Mouse (Mus musculus) MEL (cell line): ENCODE measurements around the gene Ppp1cc. TPM values are rescaled to one million over a fixed set of nuclear protein-coding genes. Genes with fewer than 3 reads are reported as not detected.

Experiments used
- DNase-seq: peaks from one replicate; pipeline ENCODE4 v3.0.0; 2011; ENCODE audit warnings: low read depth, low spot score
- H3K27ac ChIP-seq: 2 replicates; pipeline ENCODE4 v1.5.1; 2012; ENCODE audit warnings: low read depth, mild to moderate bottlenecking, control low read depth, low read length, moderate library complexity; ENCODE audit not compliant: control insufficient read depth
- H3K27me3 ChIP-seq, 2 experiments: fragments of 150-350 bp in 1 of 2; sonication (generic) in 1 of 2; 2 replicates each; pipeline ENCODE4 v1.6.1; 2012; ENCODE audit warnings: low read length in 2 of 2, mild to moderate bottlenecking in 2 of 2, improper control_type of control experiment in 1 of 2, moderate library complexity in 1 of 2; ENCODE audit not compliant: insufficient read depth in 2 of 2, control insufficient read depth in 1 of 2
- H3K36me3 ChIP-seq, 2 experiments: 2 replicates each; pipeline ENCODE4 v1.6.1; 2012 to 2014; ENCODE audit warnings: low read length in 2 of 2, improper control_type of control experiment in 1 of 2, inconsistent platforms in 1 of 2, mild to moderate bottlenecking in 1 of 2; ENCODE audit not compliant: insufficient read depth in 2 of 2, control insufficient read depth in 1 of 2
- H3K4me1 ChIP-seq, 2 experiments: fragments of 150-350 bp in 1 of 2; sonication (generic) in 1 of 2; 2 replicates each; pipeline ENCODE4 v1.6.1; 2012; ENCODE audit warnings: low read length in 2 of 2, improper control_type of control experiment in 1 of 2, mild to moderate bottlenecking in 1 of 2; ENCODE audit not compliant: insufficient read depth in 2 of 2, control insufficient read depth in 1 of 2
- H3K4me3 ChIP-seq, 2 experiments: fragments of 150-350 bp in 1 of 2; sonication (generic) in 1 of 2; 2 replicates each; pipeline ENCODE4 v1.5.1; 2012; ENCODE audit warnings: low read depth in 2 of 2, low read length in 2 of 2, mild to moderate bottlenecking in 2 of 2, moderate library complexity in 2 of 2, control low read depth in 1 of 2, improper control_type of control experiment in 1 of 2; ENCODE audit not compliant: control insufficient read depth in 1 of 2, insufficient read depth in 1 of 2
- H3K79me2 ChIP-seq: 2 replicates; pipeline ENCODE4 v1.6.1; 2012; ENCODE audit warnings: mild to moderate bottlenecking, low read length, moderate library complexity; ENCODE audit not compliant: control insufficient read depth, poor library complexity, insufficient read depth
- H3K9ac ChIP-seq: 2 replicates; pipeline ENCODE4 v1.6.1; 2012; ENCODE audit warnings: low read depth, mild to moderate bottlenecking, control low read depth, low read length, moderate library complexity; ENCODE audit not compliant: control insufficient read depth, poor library complexity, severe bottlenecking
- H3K9me3 ChIP-seq: fragments of 150-350 bp; sonication (generic); replicated peaks from 2 replicates; pipeline ENCODE4 v1.6.1; 2012; ENCODE audit warnings: mild to moderate bottlenecking, low read length, improper control_type of control experiment, moderate library complexity; ENCODE audit not compliant: insufficient read depth
- CHD1 ChIP-seq: IDR thresholded peaks from 2 replicates; pipeline ENCODE4 v1.6.1; 2012; ENCODE audit warnings: low read depth, mild to moderate bottlenecking, inconsistent platforms, low read length, improper control_type of control experiment
- CHD2 ChIP-seq: IDR thresholded peaks from 2 replicates; pipeline ENCODE4 v1.6.1; 2011; ENCODE audit warnings: low read length, improper control_type of control experiment
- CTCF ChIP-seq, 3 experiments: IDR thresholded peaks in 2 of 3; conservative IDR thresholded peaks in 1 of 3; 2 replicates each; pipeline ENCODE4 v1.5.1; 2011 to 2012; ENCODE audit warnings: low read length in 3 of 3, low read depth in 2 of 3, mild to moderate bottlenecking in 2 of 3, improper control_type of control experiment in 1 of 3, inconsistent platforms in 1 of 3, mixed read lengths in 1 of 3, moderate library complexity in 1 of 3; ENCODE audit not compliant: control insufficient read depth in 1 of 3, insufficient read depth in 1 of 3, poor library complexity in 1 of 3, severe bottlenecking in 1 of 3
- E2F4 ChIP-seq: IDR thresholded peaks from 2 replicates; pipeline ENCODE4 v1.6.1; 2011; ENCODE audit warnings: low read depth, low read length, improper control_type of control experiment, borderline replicate concordance
- ELF1 ChIP-seq: IDR thresholded peaks from 2 replicates; pipeline ENCODE4 v1.6.1; 2014; ENCODE audit warnings: low read depth, mild to moderate bottlenecking, inconsistent platforms, low read length, improper control_type of control experiment, moderate library complexity
- EP300 ChIP-seq, 2 experiments: IDR thresholded peaks; 2 replicates each; pipeline ENCODE4 v1.6.1; 2011; ENCODE audit warnings: improper control_type of control experiment in 2 of 2, low read length in 2 of 2, low read depth in 1 of 2, mild to moderate bottlenecking in 1 of 2
- GATA1 ChIP-seq: IDR thresholded peaks from 2 replicates; pipeline ENCODE4 v1.6.1; 2011; ENCODE audit warnings: low read depth, low read length, improper control_type of control experiment
- HCFC1 ChIP-seq: IDR thresholded peaks from 2 replicates; pipeline ENCODE4 v1.6.1; 2012; ENCODE audit warnings: low read depth, mild to moderate bottlenecking, inconsistent platforms, low read length, improper control_type of control experiment, moderate library complexity
- KAT2A ChIP-seq: conservative IDR thresholded peaks from 2 replicates; pipeline ENCODE4 v1.6.1; 2012; ENCODE audit warnings: low read depth, low read length, improper control_type of control experiment, inconsistent platforms
- MAX ChIP-seq: IDR thresholded peaks from 2 replicates; pipeline ENCODE4 v1.6.1; 2011; ENCODE audit warnings: low read length, improper control_type of control experiment
- MAZ ChIP-seq: IDR thresholded peaks from 2 replicates; pipeline ENCODE4 v1.6.1; 2012; ENCODE audit warnings: low read depth, mild to moderate bottlenecking, inconsistent platforms, low read length, improper control_type of control experiment
- MEF2A ChIP-seq: IDR thresholded peaks from 2 replicates; pipeline ENCODE4 v1.6.1; 2014; ENCODE audit warnings: low read depth, mild to moderate bottlenecking, inconsistent platforms, low read length, improper control_type of control experiment; ENCODE audit not compliant: poor library complexity, insufficient replicate concordance, severe bottlenecking; ENCODE audit errors: extremely low read depth
- MXI1 ChIP-seq: IDR thresholded peaks from 2 replicates; pipeline ENCODE4 v1.6.1; 2011; ENCODE audit warnings: mild to moderate bottlenecking, low read depth, low read length, improper control_type of control experiment
- MYB ChIP-seq: IDR thresholded peaks from 2 replicates; pipeline ENCODE4 v1.6.1; 2011; ENCODE audit warnings: mild to moderate bottlenecking, low read depth, low read length, improper control_type of control experiment
- NELFE ChIP-seq: IDR thresholded peaks from 2 replicates; pipeline ENCODE4 v1.6.1; 2011; ENCODE audit warnings: low read depth, low read length, improper control_type of control experiment
- NRF1 ChIP-seq: IDR thresholded peaks from 2 replicates; pipeline ENCODE4 v1.6.1; 2014; ENCODE audit warnings: low read depth, mild to moderate bottlenecking, inconsistent platforms, low read length, improper control_type of control experiment, moderate library complexity; ENCODE audit not compliant: poor library complexity, insufficient read depth, severe bottlenecking
- POLR2A ChIP-seq, 2 experiments: IDR thresholded peaks; 2 replicates each; pipeline ENCODE4 v1.6.1; 2011 to 2012; ENCODE audit warnings: low read length in 2 of 2, mild to moderate bottlenecking in 2 of 2, control low read depth in 1 of 2, improper control_type of control experiment in 1 of 2, low read depth in 1 of 2, moderate library complexity in 1 of 2; ENCODE audit not compliant: control insufficient read depth in 1 of 2, insufficient read depth in 1 of 2, poor library complexity in 1 of 2
- POLR2AphosphoS5 ChIP-seq: IDR thresholded peaks from 2 replicates; pipeline ENCODE4 v1.6.1; 2012; ENCODE audit warnings: low read depth, borderline replicate concordance, mild to moderate bottlenecking, inconsistent platforms, low read length, moderate library complexity, mixed read lengths
- RAD21 ChIP-seq: IDR thresholded peaks from 2 replicates; pipeline ENCODE4 v1.6.1; 2011; ENCODE audit warnings: mild to moderate bottlenecking, low read depth, low read length, improper control_type of control experiment
- RCOR1 ChIP-seq: IDR thresholded peaks from 2 replicates; pipeline ENCODE4 v1.6.1; 2012; ENCODE audit warnings: low read depth, mild to moderate bottlenecking, inconsistent platforms, low read length, improper control_type of control experiment
- TBP ChIP-seq: IDR thresholded peaks from 2 replicates; pipeline ENCODE4 v1.8.0; 2011; ENCODE audit warnings: low read depth, low read length, improper control_type of control experiment
- USF1 ChIP-seq: IDR thresholded peaks from 2 replicates; pipeline ENCODE4 v1.6.1; 2014; ENCODE audit warnings: low read depth, mild to moderate bottlenecking, inconsistent platforms, low read length, improper control_type of control experiment, moderate library complexity
- USF2 ChIP-seq, 2 experiments: IDR thresholded peaks; 2 replicates each; pipeline ENCODE4 v1.6.1; 2011 to 2012; ENCODE audit warnings: improper control_type of control experiment in 2 of 2, low read length in 2 of 2, borderline replicate concordance in 1 of 2, inconsistent platforms in 1 of 2, low read depth in 1 of 2, mild to moderate bottlenecking in 1 of 2; ENCODE audit not compliant: insufficient read depth in 1 of 2
- ZKSCAN1 ChIP-seq: IDR thresholded peaks from 2 replicates; pipeline ENCODE4 v1.6.1; 2012; ENCODE audit warnings: low read depth, mild to moderate bottlenecking, inconsistent platforms, low read length, improper control_type of control experiment, moderate library complexity
- ZMIZ1 ChIP-seq: IDR thresholded peaks from 2 replicates; pipeline ENCODE4 v1.6.1; 2012; ENCODE audit warnings: low read depth, mild to moderate bottlenecking, inconsistent platforms, low read length, improper control_type of control experiment, moderate library complexity
- ZNF384 ChIP-seq: IDR thresholded peaks from 2 replicates; pipeline ENCODE4 v1.6.1; 2012; ENCODE audit warnings: low read depth, mild to moderate bottlenecking, inconsistent platforms, low read length, improper control_type of control experiment
- polyA plus RNA-seq, 2 experiments: library from polyadenylated mRNA; stranded (reverse) in 1 of 2; unstranded in 1 of 2; fragments of >175 nt in 1 of 2; fragments of >200 nt in 1 of 2; gene quantifications; 2 replicates each; pipeline versions ENCODE4 v1.2.1 to v1.2.4; 2012; ENCODE audit warnings: low replicate concordance in 2 of 2, low read depth in 1 of 2; ENCODE audit not compliant: insufficient read length in 2 of 2, insufficient read depth in 1 of 2, missing spikeins in 1 of 2
- total RNA-seq: library from RNA; depleted of rRNA; stranded (reverse); fragments of 300-350 nt; gene quantifications from 2 replicates; pipeline ENCODE4 v1.2.3, GENCODE M21; 2012

Ppp1cc gene
- total and polyA plus RNA-seq, 3 experiments, result 305 to 420 TPM; not detected in 1

DNA sequence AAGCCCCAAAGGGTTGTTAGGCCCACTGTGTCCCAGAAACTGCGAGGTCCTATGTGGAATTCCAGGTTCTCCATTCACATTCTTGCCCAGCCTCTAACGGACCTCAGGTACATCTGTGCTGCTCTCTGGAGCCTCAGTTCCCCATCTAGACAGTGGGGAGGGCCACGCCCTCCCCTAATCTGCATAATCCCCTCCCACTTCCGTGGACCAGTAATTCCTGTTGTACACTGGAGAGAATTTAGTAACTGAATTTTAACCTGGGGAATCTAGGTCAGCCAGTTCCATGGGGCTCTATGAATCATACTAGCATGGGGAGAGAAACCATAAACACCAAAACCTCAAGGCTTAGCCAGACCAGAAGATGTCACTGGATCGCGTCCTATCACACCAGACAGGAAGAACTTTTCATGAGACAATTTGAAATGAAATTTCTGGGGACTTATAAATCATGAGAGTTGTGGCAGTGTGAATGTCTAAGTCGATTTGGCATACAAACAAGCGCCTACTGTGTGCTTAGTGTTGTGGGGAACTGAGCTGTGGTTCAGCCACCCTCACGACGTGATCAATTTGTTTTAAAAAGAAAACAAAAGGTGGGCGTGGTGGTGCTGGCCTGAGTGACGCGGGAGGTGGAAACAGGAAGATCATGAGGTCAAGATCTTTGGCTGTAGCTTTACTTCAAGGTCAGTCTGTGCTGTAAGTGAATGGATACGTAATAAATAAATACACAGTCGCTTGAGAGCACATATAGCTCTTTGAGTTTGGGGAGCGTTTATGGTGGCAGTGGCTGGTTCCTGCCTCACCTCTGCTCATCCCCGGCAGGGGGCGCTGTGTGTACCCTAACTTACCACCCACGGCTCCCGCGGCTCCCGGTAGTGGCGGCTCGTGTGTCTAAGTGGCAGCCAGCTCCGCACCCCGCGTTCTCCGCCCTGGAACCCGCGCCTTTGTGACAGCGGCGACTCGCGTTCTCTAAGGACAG lies 26.7 kb upstream of the Ppp1cc start (continued):
- TF ChIP-seq KAT2A (0 out of 2 replicates have a peak, but pooled peaks have one; percentile 41), NRF1 (no peak), ZNF384 (peak; percentile 45; the same call in 1 of the 2 replicates), POLR2A (IDR thresholded peaks at IDR 0.05; ENCODE audit: control insufficient read depth in 1 of 2, insufficient read depth in 1 of 2, low read depth in 1 of 2, low read length in 2 of 2, poor library complexity in 1 of 2) (peak in 1 of 2 experiments; percentile 81; a peak in 2 of 4 replicates), ZKSCAN1 (peak; percentile 94)
- TF ChIP-seq, all 39 proteins: peak for 27

DNA sequence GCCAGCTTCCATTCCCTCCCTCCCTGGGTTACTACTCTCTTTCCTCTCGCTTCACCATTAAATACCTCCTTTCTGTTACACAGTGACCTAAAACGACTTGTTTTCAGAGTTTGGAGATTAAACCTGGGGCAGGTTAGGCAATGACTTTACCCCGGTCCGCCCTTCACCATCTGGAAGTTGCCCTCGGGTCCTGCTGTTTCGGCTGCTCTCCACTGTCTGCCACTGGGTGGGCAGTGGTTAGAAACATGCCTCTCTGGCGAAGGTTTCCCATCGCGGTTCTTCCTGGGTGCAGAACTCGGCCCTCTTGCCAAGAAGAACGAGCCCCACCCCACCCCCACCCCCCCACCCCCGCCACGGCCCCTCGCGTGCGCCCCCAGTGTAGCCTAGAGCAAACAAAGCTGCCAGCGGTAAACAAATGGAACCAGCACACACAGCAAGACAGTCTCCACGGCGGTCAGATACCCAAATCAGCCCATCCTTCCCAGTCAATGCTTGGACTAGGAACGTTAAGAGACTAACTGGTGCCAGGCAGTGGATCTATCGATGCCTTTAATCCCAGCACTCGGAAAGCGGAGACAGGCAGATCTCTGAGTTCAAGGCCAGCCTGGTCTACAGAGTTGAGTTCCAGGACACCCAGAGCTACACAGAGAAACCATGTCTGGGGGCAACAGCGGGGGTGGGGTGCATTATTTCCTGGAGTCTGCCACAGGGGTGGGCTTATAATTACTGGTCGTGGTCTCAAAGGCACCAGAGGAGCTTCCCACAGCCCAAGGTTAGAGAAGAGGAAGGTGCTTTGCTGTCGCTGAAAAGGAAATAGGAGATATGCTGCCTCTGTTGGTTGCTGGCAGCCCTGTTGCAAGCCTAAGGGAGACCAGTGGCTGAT lies 25.7 kb upstream of the Ppp1cc start:
- peak; percentile 72 for DNase-seq
- H3K79me2 ChIP-seq, result no peaks in the 10 kb centered on the region; the same call in 1 of the 2 replicates
- no peak for TF ChIP-seq MEF2A
- TF ChIP-seq RAD21, result no peak
- no peak for TF ChIP-seq TBP
- TF ChIP-seq EP300 (IDR thresholded peaks at IDR 0.05; ENCODE audit: low read depth in 1 of 2, low read length in 2 of 2), result no peak; a peak in 1 of 4 replicates
- 0 out of 2 replicates have a peak, but pooled peaks have one; percentile 14 for TF ChIP-seq HCFC1
- no peak for TF ChIP-seq USF1
- peak; percentile 30; the same call in 1 of the 2 replicates for TF ChIP-seq MAZ
- no peak for TF ChIP-seq CHD2
- no peak for TF ChIP-seq MYB
- TF ChIP-seq MXI1, result peak; percentile 15; the same call in 1 of the 2 replicates
- TF ChIP-seq POLR2AphosphoS5, result no peak
- TF ChIP-seq USF2 (IDR thresholded peaks at IDR 0.05; ENCODE audit: borderline replicate concordance in 1 of 2, insufficient read depth in 1 of 2, low read depth in 1 of 2, low read length in 2 of 2), result no peak
- no peak for TF ChIP-seq CHD1
- no peak for TF ChIP-seq GATA1
- no peak for TF ChIP-seq E2F4
- TF ChIP-seq RCOR1, result no peak; the same call in 1 of the 2 replicates
- TF ChIP-seq ELF1, result no peak
- TF ChIP-seq ZNF384, result no peak
- TF ChIP-seq ZMIZ1, result no peak
- no peak; the same call in 1 of the 2 replicates for TF ChIP-seq NELFE
- TF ChIP-seq MAX, result no peak
- TF ChIP-seq CTCF (IDR thresholded peaks at IDR 0.05 in 2 of 3, conservative IDR thresholded peaks at IDR 0.05 in 1 of 3; ENCODE audit: control insufficient read depth in 1 of 3, insufficient read depth in 1 of 3, low read depth in 2 of 3, low read length in 3 of 3, poor library complexity in 1 of 3, severe bottlenecking in 1 of 3), result peak in 2 of 3 experiments; percentile 5 to 10; a peak in 1 of 6 replicates
- peak overlapping the region; percentile 87 for H3K9ac ChIP-seq
- H3K9me3 ChIP-seq, result no peaks in the 10 kb centered on the region
- H3K4me1 ChIP-seq, result peaks cover 19 to 53% of the 10 kb centered on the region in 2 experiments
- peak overlapping the region; percentile 68 to 71 for H3K4me3 ChIP-seq
- no peaks in the 10 kb centered on the region for H3K27me3 ChIP-seq
- H3K27ac ChIP-seq, result peak overlapping the region; percentile 97
- H3K36me3 ChIP-seq, result peaks cover 0 to 34% of the 10 kb centered on the region in 2 experiments; a peak in 2 of 4 replicates
